Mouse (Mus musculus): ENCODE results near the gene Mpo. TPM values are rescaled to one million over a fixed set of nuclear protein-coding genes. Genes with fewer than 3 reads are reported as not detected.

Gene Mpo
- polyA plus RNA-seq, 1 experiment, result not detected

- Histone ChIP-seq H3K27ac (ENCODE audit: insufficient read depth, low read depth, low read length) (0 out of 2 replicates have a peak overlapping the region, but pooled peaks have one; percentile 10), H3K4me3 (ENCODE audit: insufficient read depth, low read depth, low read length) (peak overlapping the region; percentile 30; the same call in 1 of the 2 replicates), H3K4me1 (ENCODE audit: control insufficient read depth, insufficient read depth, low read length) (no peaks in the 10 kb centered on the region; the same call in 1 of the 2 replicates)
- WGBS, result 87% methylated on average over 15 of the region's 15 CpGs
- no peak for TF ChIP-seq POLR2A (IDR thresholded peaks at IDR 0.05; ENCODE audit: insufficient read depth, low read depth, low read length)
- TF ChIP-seq CTCF (IDR thresholded peaks at IDR 0.05; ENCODE audit: insufficient read depth, low read depth, low read length), result no peak
Measured at GRCm38 (mm10) chr11:87756251-87756820, 37.0 kb upstream of the Mpo start.

DNA sequence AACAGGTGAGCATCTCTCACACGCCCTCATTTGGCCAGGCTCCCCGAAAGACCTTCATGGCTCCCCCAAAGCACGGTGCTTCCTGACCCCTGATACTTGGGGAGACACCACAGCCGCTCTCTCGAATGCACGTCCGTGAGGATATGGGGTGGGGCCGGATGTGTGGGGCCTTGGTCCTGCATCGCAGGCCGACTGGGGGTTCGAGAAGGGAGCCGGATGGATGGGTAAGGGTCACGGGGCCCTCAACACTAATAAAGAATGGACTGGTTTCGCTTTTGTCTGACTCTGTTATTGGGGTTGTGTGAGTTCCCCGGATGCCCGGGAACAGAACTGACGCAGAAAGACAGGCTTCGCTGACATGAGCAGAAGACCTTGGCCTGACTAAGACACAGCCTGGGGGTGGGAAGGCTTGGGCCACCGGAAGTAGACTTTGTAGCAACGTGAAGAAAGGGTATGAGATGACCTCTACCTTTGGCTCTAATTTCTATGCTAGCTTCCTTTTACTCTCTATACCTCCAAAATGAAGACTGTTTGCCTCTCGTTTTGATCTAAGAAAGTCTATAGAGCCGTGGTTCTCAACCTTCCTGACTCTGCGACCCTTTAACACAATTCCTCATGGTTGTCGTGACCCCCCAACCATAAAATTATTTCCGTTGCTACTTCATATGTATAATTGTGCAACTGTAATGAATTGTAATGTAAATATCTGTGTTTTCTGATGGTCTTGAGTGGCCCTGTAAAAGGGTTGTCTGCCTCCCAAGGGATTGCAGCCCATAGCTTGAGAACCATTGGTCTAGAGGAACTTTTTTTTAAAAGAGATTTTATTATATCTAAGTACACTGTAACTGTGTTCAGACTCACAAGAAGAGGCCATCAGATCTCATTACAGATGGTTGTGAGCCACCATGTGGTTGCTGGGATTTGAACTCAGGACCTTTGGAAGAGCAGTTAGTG is 36.1 kb upstream of the Mpo start:
- peak overlapping the region; percentile 18; the same call in 1 of the 2 replicates for H3K4me3 ChIP-seq (ENCODE audit: insufficient read depth, low read depth, low read length)
- TF ChIP-seq POLR2A (IDR thresholded peaks at IDR 0.05; ENCODE audit: insufficient read depth, low read depth, low read length) (no peak), CTCF (IDR thresholded peaks at IDR 0.05; ENCODE audit: insufficient read depth, low read depth, low read length) (no peak)
- no peaks in the 10 kb centered on the region; the same call in 1 of the 2 replicates for H3K4me1 ChIP-seq (ENCODE audit: control insufficient read depth, insufficient read depth, low read length)
- H3K27ac ChIP-seq (ENCODE audit: insufficient read depth, low read depth, low read length), result no peak overlapping the region
- WGBS, result 88% methylated on average over 25 of the region's 25 CpGs

GRCm38 (mm10) chr11:87758161-87758911 is 35.0 kb upstream of the Mpo start:
- TF ChIP-seq POLR2A (IDR thresholded peaks at IDR 0.05; ENCODE audit: insufficient read depth, low read depth, low read length) (no peak), CTCF (IDR thresholded peaks at IDR 0.05; ENCODE audit: insufficient read depth, low read depth, low read length) (no peak)
- whole genome bisulfite sequencing, result 84% methylated on average over 7 of the region's 7 CpGs
- no peak overlapping the region for H3K27ac ChIP-seq (ENCODE audit: insufficient read depth, low read depth, low read length)
- no peak overlapping the region for H3K4me3 ChIP-seq (ENCODE audit: insufficient read depth, low read depth, low read length)
- H3K4me1 ChIP-seq (ENCODE audit: control insufficient read depth, insufficient read depth, low read length), result peaks cover 2% of the 10 kb centered on the region; the same call in 1 of the 2 replicates

DNA sequence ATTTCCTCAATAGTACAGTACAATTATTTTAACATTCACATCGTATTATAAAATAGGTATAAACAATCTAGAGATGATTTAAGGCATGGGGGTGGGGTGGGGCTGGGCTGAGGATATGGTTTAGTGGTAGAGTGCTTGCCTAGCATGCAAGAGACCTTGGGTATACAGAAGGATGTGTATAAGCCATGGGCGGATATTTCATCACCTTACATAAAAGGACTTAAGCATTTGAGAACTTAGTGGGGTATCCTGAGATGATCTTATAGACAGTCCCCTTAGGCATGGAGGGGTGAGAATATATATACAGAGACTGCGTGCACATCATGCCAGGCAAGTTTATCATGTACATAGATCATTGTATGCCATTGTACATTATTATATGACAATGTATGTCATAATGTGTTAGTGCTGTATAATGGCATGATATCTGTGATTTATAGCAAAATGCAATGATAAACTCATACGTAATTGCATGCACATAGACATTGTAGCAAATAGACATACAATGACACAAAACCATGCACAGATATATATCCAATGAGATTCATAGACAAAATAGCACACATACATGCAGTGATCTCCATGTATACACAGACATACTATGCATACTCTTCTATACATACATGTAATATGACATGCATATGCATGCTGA is 34.3 kb upstream of the Mpo start:
- Histone ChIP-seq H3K4me1 (ENCODE audit: control insufficient read depth, insufficient read depth, low read length) (peaks cover 2% of the 10 kb centered on the region; the same call in 1 of the 2 replicates), H3K27ac (ENCODE audit: insufficient read depth, low read depth, low read length) (no peak overlapping the region), H3K4me3 (ENCODE audit: insufficient read depth, low read depth, low read length) (no peak overlapping the region)
- WGBS, result 75% methylated on average over 4 of the region's 4 CpGs
- TF ChIP-seq CTCF (IDR thresholded peaks at IDR 0.05; ENCODE audit: insufficient read depth, low read depth, low read length), result no peak
- no peak for TF ChIP-seq POLR2A (IDR thresholded peaks at IDR 0.05; ENCODE audit: insufficient read depth, low read depth, low read length)

DNA sequence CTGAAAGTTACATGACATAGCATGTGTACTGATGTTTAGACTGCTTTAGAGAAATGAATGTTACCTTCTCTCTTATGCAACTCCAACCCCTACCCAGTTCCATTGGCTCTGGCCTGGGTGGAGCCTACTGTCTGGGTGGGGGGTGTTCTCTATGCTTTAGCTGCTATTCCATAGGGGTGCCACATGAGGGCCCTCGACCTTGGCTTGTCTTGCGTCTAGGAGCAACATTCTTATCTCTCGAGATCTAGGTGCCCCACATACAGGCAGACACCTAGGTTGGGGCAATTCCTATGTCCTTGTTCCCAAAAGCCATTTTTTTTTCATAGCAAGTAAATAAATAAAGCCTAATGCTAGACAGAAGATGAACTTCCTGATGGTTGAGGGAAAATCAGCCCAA is 33.8 kb upstream of the Mpo start:
- Histone ChIP-seq H3K4me3 (ENCODE audit: insufficient read depth, low read depth, low read length) (no peak overlapping the region), H3K27ac (ENCODE audit: insufficient read depth, low read depth, low read length) (peak overlapping the region; percentile 52), H3K4me1 (ENCODE audit: control insufficient read depth, insufficient read depth, low read length) (peaks cover 3% of the 10 kb centered on the region)
- TF ChIP-seq CTCF (IDR thresholded peaks at IDR 0.05; ENCODE audit: insufficient read depth, low read depth, low read length) (no peak), POLR2A (IDR thresholded peaks at IDR 0.05; ENCODE audit: insufficient read depth, low read depth, low read length) (no peak)
- WGBS, result 0% methylated on average over 3 of the region's 3 CpGs

GRCm38 (mm10) chr11:87760301-87761081 is 32.9 kb upstream of the Mpo start, which contains the start of gene Tspoap1:
Gene Tspoap1 (plus strand): TSS chr11:87760541.
- H3K4me1 ChIP-seq (ENCODE audit: control insufficient read depth, insufficient read depth, low read length), result peaks cover 9% of the 10 kb centered on the region
- peak within 1 kb of the TSS; percentile 63 for H3K4me3 ChIP-seq (ENCODE audit: insufficient read depth, low read depth, low read length)
- WGBS, result 2% methylated on average over 23 of the region's 23 CpGs
- TF ChIP-seq POLR2A (IDR thresholded peaks at IDR 0.05; ENCODE audit: insufficient read depth, low read depth, low read length), result peak; percentile 75
- TF ChIP-seq CTCF (IDR thresholded peaks at IDR 0.05; ENCODE audit: insufficient read depth, low read depth, low read length), result no peak
- peak within 1 kb of the TSS; percentile 90 for H3K27ac ChIP-seq (ENCODE audit: insufficient read depth, low read depth, low read length)

GRCm38 (mm10) chr11:87761181-87761721 is 32.1 kb upstream of the Mpo start:
- H3K4me3 ChIP-seq (ENCODE audit: insufficient read depth, low read depth, low read length), result peak overlapping the region; percentile 63
- peak overlapping the region; percentile 90 for H3K27ac ChIP-seq (ENCODE audit: insufficient read depth, low read depth, low read length)
- 31% methylated on average over 11 of the region's 11 CpGs for WGBS
- H3K4me1 ChIP-seq (ENCODE audit: control insufficient read depth, insufficient read depth, low read length), result peaks cover 16% of the 10 kb centered on the region
- no peak for TF ChIP-seq POLR2A (IDR thresholded peaks at IDR 0.05; ENCODE audit: insufficient read depth, low read depth, low read length)

Measured in olfactory bulb, adult 2 months (tissue).